Mouse (Mus musculus): ENCODE measurements at regions not wholly inside any gene's neighbourhood (a gene's known extent, or its start where the extent isn't known, plus 50 kb on each side); places are given as distances from the start of the nearest gene placed in this dataset.

- WGBS = 67% methylated on average over 1 of the region's 1 CpGs
- Histone ChIP-seq H3K27ac (replicated peaks) (no peak overlapping the region), H3K4me2 (no peak overlapping the region), H3K9ac (no peak overlapping the region), H3K27me3 (replicated peaks) (no peaks in the 10 kb centered on the region), H3K9me3 (no peaks in the 10 kb centered on the region), H3K36me3 (no peaks in the 10 kb centered on the region), H3K4me3 (no peak overlapping the region), H3K4me1 (no peaks in the 10 kb centered on the region)
- ATAC-seq (ENCODE audit: extremely low read depth, insufficient number of reproducible peaks, low FRiP score, low TSS enrichment) = no peak
Measured at GRCm38 (mm10) chr17:68089830-68090229, 85.9 kb upstream of the Arhgap28 start.

- Histone ChIP-seq H3K4me2 (no peak overlapping the region), H3K4me3 (no peak overlapping the region), H3K9ac (no peak overlapping the region), H3K27ac (replicated peaks) (no peak overlapping the region), H3K4me1 (no peaks in the 10 kb centered on the region), H3K27me3 (replicated peaks) (no peaks in the 10 kb centered on the region), H3K9me3 (no peaks in the 10 kb centered on the region), H3K36me3 (no peaks in the 10 kb centered on the region)
- ATAC-seq (ENCODE audit: extremely low read depth, insufficient number of reproducible peaks, low FRiP score, low TSS enrichment) = no peak
- 53% methylated on average over 2 of the region's 2 CpGs for WGBS
Measured at GRCm38 (mm10) chr17:68096982-68097381, 93.1 kb upstream of the Arhgap28 start.

- H3K27me3 ChIP-seq (replicated peaks) = no peaks in the 10 kb centered on the region
- H3K4me1 ChIP-seq = no peaks in the 10 kb centered on the region
- ATAC-seq (ENCODE audit: extremely low read depth, insufficient number of reproducible peaks, low FRiP score, low TSS enrichment) = no peak
- H3K27ac ChIP-seq (replicated peaks) = no peak overlapping the region
- H3K4me3 ChIP-seq = no peak overlapping the region
- no peak overlapping the region for H3K9ac ChIP-seq
- no peaks in the 10 kb centered on the region for H3K9me3 ChIP-seq
- WGBS = 68% methylated on average over 6 of the region's 6 CpGs
- no peaks in the 10 kb centered on the region for H3K36me3 ChIP-seq
- H3K4me2 ChIP-seq = no peak overlapping the region
Measured at GRCm38 (mm10) chr17:68097436-68097835, 93.5 kb upstream of the Arhgap28 start.

GRCm38 (mm10) chr17:68100093-68100492 lies 96.2 kb upstream of the Arhgap28 start:
- WGBS = 58% methylated on average over 2 of the region's 2 CpGs
- H3K4me1 ChIP-seq = no peaks in the 10 kb centered on the region
- H3K9ac ChIP-seq = no peak overlapping the region
- no peaks in the 10 kb centered on the region for H3K36me3 ChIP-seq
- H3K27ac ChIP-seq (replicated peaks) = no peak overlapping the region
- H3K4me3 ChIP-seq = no peak overlapping the region
- H3K27me3 ChIP-seq (replicated peaks) = no peaks in the 10 kb centered on the region
- no peak for ATAC-seq (ENCODE audit: extremely low read depth, insufficient number of reproducible peaks, low FRiP score, low TSS enrichment)
- H3K4me2 ChIP-seq = no peak overlapping the region
- no peaks in the 10 kb centered on the region for H3K9me3 ChIP-seq

- 44% methylated on average over 6 of the region's 6 CpGs for WGBS
Measured at GRCm38 (mm10) chr17:68103346-68103745, 99.4 kb upstream of the Arhgap28 start.

GRCm38 (mm10) chr17:68106366-68106765 lies 102.4 kb upstream of the Arhgap28 start:
- H3K4me1 ChIP-seq = no peaks in the 10 kb centered on the region
- no peak overlapping the region for H3K27ac ChIP-seq (replicated peaks)
- H3K9me3 ChIP-seq = no peaks in the 10 kb centered on the region
- H3K4me3 ChIP-seq = no peak overlapping the region
- H3K4me2 ChIP-seq = no peak overlapping the region
- no peaks in the 10 kb centered on the region for H3K27me3 ChIP-seq (replicated peaks)
- ATAC-seq (ENCODE audit: extremely low read depth, insufficient number of reproducible peaks, low FRiP score, low TSS enrichment) = no peak
- H3K36me3 ChIP-seq = no peaks in the 10 kb centered on the region
- no peak overlapping the region for H3K9ac ChIP-seq
- 52% methylated on average over 8 of the region's 8 CpGs for WGBS

More at GRCm38 (mm10) chr17:68103346-68103745, 99.4 kb upstream of the Arhgap28 start:
- Histone ChIP-seq H3K4me2 (no peak overlapping the region), H3K36me3 (no peaks in the 10 kb centered on the region), H3K9ac (no peak overlapping the region), H3K27ac (replicated peaks) (no peak overlapping the region; the same call in 1 of the 2 replicates), H3K4me3 (no peak overlapping the region), H3K27me3 (replicated peaks) (no peaks in the 10 kb centered on the region), H3K9me3 (no peaks in the 10 kb centered on the region), H3K4me1 (no peaks in the 10 kb centered on the region)
- ATAC-seq (ENCODE audit: extremely low read depth, insufficient number of reproducible peaks, low FRiP score, low TSS enrichment) = no peak; the same call in 1 of the 2 replicates

- H3K36me3 ChIP-seq = no peaks in the 10 kb centered on the region
- no peak overlapping the region for H3K9ac ChIP-seq
- no peaks in the 10 kb centered on the region for H3K27me3 ChIP-seq (replicated peaks)
- 72% methylated on average over 5 of the region's 5 CpGs for WGBS
- no peak overlapping the region for H3K4me3 ChIP-seq
- no peak for ATAC-seq (ENCODE audit: extremely low read depth, insufficient number of reproducible peaks, low FRiP score, low TSS enrichment)
- no peak overlapping the region for H3K27ac ChIP-seq (replicated peaks)
- no peak overlapping the region for H3K4me2 ChIP-seq
- H3K9me3 ChIP-seq = no peaks in the 10 kb centered on the region
- peaks cover 5% of the 10 kb centered on the region; the same call in 1 of the 2 replicates for H3K4me1 ChIP-seq
Measured at GRCm38 (mm10) chr17:68107875-68108274, 104.0 kb upstream of the Arhgap28 start.

GRCm38 (mm10) chr17:68111834-68112473 lies 108.0 kb upstream of the Arhgap28 start:
- Histone ChIP-seq H3K27me3 (replicated peaks) (no peaks in the 10 kb centered on the region), H3K4me2 (no peak overlapping the region), H3K4me1 (peaks cover 6% of the 10 kb centered on the region; the same call in 1 of the 2 replicates), H3K4me3 (no peak overlapping the region), H3K36me3 (no peaks in the 10 kb centered on the region), H3K9me3 (no peaks in the 10 kb centered on the region), H3K9ac (no peak overlapping the region), H3K27ac (replicated peaks) (no peak overlapping the region)
- no peak for ATAC-seq (ENCODE audit: extremely low read depth, insufficient number of reproducible peaks, low FRiP score, low TSS enrichment)
- 78% methylated on average over 4 of the region's 4 CpGs for WGBS

- Histone ChIP-seq H3K9ac (no peak overlapping the region), H3K4me2 (no peak overlapping the region), H3K9me3 (no peaks in the 10 kb centered on the region), H3K27ac (replicated peaks) (no peak overlapping the region), H3K4me1 (peaks cover 6% of the 10 kb centered on the region; the same call in 1 of the 2 replicates), H3K36me3 (no peaks in the 10 kb centered on the region), H3K4me3 (no peak overlapping the region), H3K27me3 (replicated peaks) (no peaks in the 10 kb centered on the region)
- WGBS = 43% methylated on average over 5 of the region's 5 CpGs
- no peak for ATAC-seq (ENCODE audit: extremely low read depth, insufficient number of reproducible peaks, low FRiP score, low TSS enrichment)
Measured at GRCm38 (mm10) chr17:68112763-68113330, 108.9 kb upstream of the Arhgap28 start.

- Histone ChIP-seq H3K4me3 (no peak overlapping the region), H3K36me3 (no peaks in the 10 kb centered on the region), H3K27ac (replicated peaks) (no peak overlapping the region), H3K9ac (no peak overlapping the region), H3K9me3 (no peaks in the 10 kb centered on the region), H3K27me3 (replicated peaks) (no peaks in the 10 kb centered on the region), H3K4me2 (no peak overlapping the region), H3K4me1 (peaks cover 6% of the 10 kb centered on the region; the same call in 1 of the 2 replicates)
- WGBS = 57% methylated on average over 4 of the region's 4 CpGs
- no peak for ATAC-seq (ENCODE audit: extremely low read depth, insufficient number of reproducible peaks, low FRiP score, low TSS enrichment)
Measured at GRCm38 (mm10) chr17:68115599-68115998, 111.7 kb upstream of the Arhgap28 start.

- 66% methylated on average over 3 of the region's 3 CpGs for WGBS
- ATAC-seq (ENCODE audit: extremely low read depth, insufficient number of reproducible peaks, low FRiP score, low TSS enrichment) = no peak; the same call in 1 of the 2 replicates
- no peak overlapping the region for H3K9ac ChIP-seq
- no peaks in the 10 kb centered on the region for H3K36me3 ChIP-seq
- no peaks in the 10 kb centered on the region for H3K4me1 ChIP-seq
- no peaks in the 10 kb centered on the region for H3K9me3 ChIP-seq
- no peak overlapping the region for H3K27ac ChIP-seq (replicated peaks)
- no peak overlapping the region for H3K4me3 ChIP-seq
- no peak overlapping the region for H3K4me2 ChIP-seq
- no peaks in the 10 kb centered on the region for H3K27me3 ChIP-seq (replicated peaks)
Measured at GRCm38 (mm10) chr17:68119055-68119698, 115.3 kb upstream of the Arhgap28 start.
